Mouse (Mus musculus): ENCODE data around the gene Ubac2.

The Ubac2 gene

GRCm38 (mm10) chr14:122003812-122004211 lies 125.4 kb downstream of the Ubac2 start:
- no peak for DNase-seq (ENCODE audit: low spot score)

GRCm38 (mm10) chr14:122008261-122008660 lies 129.8 kb downstream of the Ubac2 start:
- no peak for DNase-seq (ENCODE audit: low spot score)

GRCm38 (mm10) chr14:122009502-122009901 lies 131.1 kb downstream of the Ubac2 start:
- DNase-seq (ENCODE audit: low spot score): no peak

GRCm38 (mm10) chr14:122010301-122010700 lies 131.9 kb downstream of the Ubac2 start:
- DNase-seq (ENCODE audit: low spot score): no peak

GRCm38 (mm10) chr14:122011768-122012167 lies 133.3 kb downstream of the Ubac2 start:
- DNase-seq (ENCODE audit: low spot score): no peak

GRCm38 (mm10) chr14:122012193-122012592 lies 133.8 kb downstream of the Ubac2 start:
- no peak for DNase-seq (ENCODE audit: low spot score)

GRCm38 (mm10) chr14:122012814-122013213 lies 134.4 kb downstream of the Ubac2 start:
- no peak for DNase-seq (ENCODE audit: low spot score)

- no peak for DNase-seq (ENCODE audit: low spot score)
Measured at GRCm38 (mm10) chr14:122013417-122013951, 135.1 kb downstream of the Ubac2 start.

GRCm38 (mm10) chr14:122017958-122018357 lies 139.5 kb downstream of the Ubac2 start:
- no peak for DNase-seq (ENCODE audit: low spot score)

- DNase-seq (ENCODE audit: low spot score): no peak
Measured at GRCm38 (mm10) chr14:122019389-122019788, 141.0 kb downstream of the Ubac2 start.

GRCm38 (mm10) chr14:122020567-122020966 lies 142.1 kb downstream of the Ubac2 start:
- no peak for DNase-seq (ENCODE audit: low spot score)

- DNase-seq (ENCODE audit: low spot score): no peak
Measured at GRCm38 (mm10) chr14:122023054-122023453, 144.6 kb downstream of the Ubac2 start.

- DNase-seq (ENCODE audit: low spot score): no peak
Measured at GRCm38 (mm10) chr14:122023928-122024327, 145.5 kb downstream of the Ubac2 start.

GRCm38 (mm10) chr14:122028926-122029745 lies 150.7 kb downstream of the Ubac2 start:
- DNase-seq (ENCODE audit: low spot score): no peak

- DNase-seq (ENCODE audit: low spot score): no peak
Measured at GRCm38 (mm10) chr14:122029851-122030250, 151.4 kb downstream of the Ubac2 start.

- DNase-seq (ENCODE audit: low spot score): no peak
Measured at GRCm38 (mm10) chr14:122032045-122032444, 153.6 kb downstream of the Ubac2 start.

- no peak for DNase-seq (ENCODE audit: low spot score)
Measured at GRCm38 (mm10) chr14:122034451-122034850, 156.0 kb downstream of the Ubac2 start, which contains the start of gene Timm8a2. Timm8a2 (plus strand) TSS chr14:122034674.

GRCm38 (mm10) chr14:122035181-122035580 lies 156.8 kb downstream of the Ubac2 start:
- DNase-seq (ENCODE audit: low spot score): no peak

- no peak for DNase-seq (ENCODE audit: low spot score)
Measured at GRCm38 (mm10) chr14:122035860-122036259, 157.4 kb downstream of the Ubac2 start.

GRCm38 (mm10) chr14:122038874-122039647 lies 160.6 kb downstream of the Ubac2 start:
- no peak for DNase-seq (ENCODE audit: low spot score)

GRCm38 (mm10) chr14:122041413-122041825 lies 163.0 kb downstream of the Ubac2 start:
- DNase-seq (ENCODE audit: low spot score): no peak

- DNase-seq (ENCODE audit: low spot score): no peak
Measured at GRCm38 (mm10) chr14:122042142-122042694, 163.8 kb downstream of the Ubac2 start.
